Mouse (Mus musculus): ENCODE results near the gene Gm7579. TPM values are rescaled to one million over a fixed set of nuclear protein-coding genes. Genes with fewer than 3 reads are reported as not detected.
"Not testable (repeated sequence)": the region's sequence is repeated elsewhere in the genome, so short reads cannot be mapped to it uniquely, and the experiment has no call there.

Gene Gm7579
- not detected in 2 replicates for polyA plus RNA-seq (2015; fragmentation: Nextera tagmentation; extraction: Ambion mirVana)

GRCm38 (mm10) chr7:142211559-142211958, at the start of gene Gm7579:
Gene Gm7579 (plus strand): TSS chr7:142211859.
- DNase-seq (ENCODE audit: low spot score) (no peak), ATAC-seq (ENCODE audit: low FRiP score, low TSS enrichment) (no peak)
- H3K27ac ChIP-seq (replicated peaks), result no peak within 1 kb of the TSS
- H3K9me3 ChIP-seq (ENCODE audit: control insufficient read depth, low read length), result no peaks in the 10 kb centered on the region
- TF ChIP-seq EP300 (optimal IDR thresholded peaks at IDR 0.05) (no peak), CTCF (IDR thresholded peaks at IDR 0.05; ENCODE audit: low read depth) (no peak)
- no peaks in the 10 kb centered on the region for H3K36me3 ChIP-seq (ENCODE audit: control insufficient read depth, insufficient read depth, low read length)
- H3K9ac ChIP-seq (ENCODE audit: low read length), result no peak within 1 kb of the TSS
- H3K4me2 ChIP-seq (replicated peaks; ENCODE audit: low read depth), result no peak within 1 kb of the TSS
- no peaks in the 10 kb centered on the region for H3K4me1 ChIP-seq (replicated peaks; ENCODE audit: control insufficient read depth, insufficient read depth)
- no peak within 1 kb of the TSS for H3K4me3 ChIP-seq (ENCODE audit: low read depth, low read length)
- 68% methylated on average over 1 of the region's 1 CpGs for WGBS
- no peaks in the 10 kb centered on the region for H3K27me3 ChIP-seq (ENCODE audit: control insufficient read depth, insufficient read depth, low read length)

GRCm38 (mm10) chr7:142165639-142166038, 46.0 kb upstream of the Gm7579 start, which contains the start of gene Gm4553:
Gene Gm4553 (minus strand): TSS chr7:142165739.
- not testable (repeated sequence) for H3K9ac ChIP-seq (ENCODE audit: low read length); H3K4me2 ChIP-seq (replicated peaks; ENCODE audit: low read depth); H3K4me3 ChIP-seq (ENCODE audit: low read depth, low read length); H3K27ac ChIP-seq (replicated peaks); H3K4me1 ChIP-seq (replicated peaks; ENCODE audit: control insufficient read depth, insufficient read depth); H3K9me3 ChIP-seq (ENCODE audit: control insufficient read depth, low read length); ATAC-seq (ENCODE audit: low FRiP score, low TSS enrichment); H3K27me3 ChIP-seq (ENCODE audit: control insufficient read depth, insufficient read depth, low read length); DNase-seq (ENCODE audit: low spot score); H3K36me3 ChIP-seq (ENCODE audit: control insufficient read depth, insufficient read depth, low read length)

- 46% methylated on average over 3 of the region's 3 CpGs for WGBS
- Histone ChIP-seq H3K4me3 (ENCODE audit: low read depth, low read length) (no peak overlapping the region), H3K9ac (ENCODE audit: low read length) (no peak overlapping the region), H3K27me3 (ENCODE audit: control insufficient read depth, insufficient read depth, low read length) (no peaks in the 10 kb centered on the region), H3K4me2 (replicated peaks; ENCODE audit: low read depth) (no peak overlapping the region), H3K27ac (replicated peaks) (no peak overlapping the region), H3K36me3 (ENCODE audit: control insufficient read depth, insufficient read depth, low read length) (no peaks in the 10 kb centered on the region), H3K4me1 (replicated peaks; ENCODE audit: control insufficient read depth, insufficient read depth) (no peaks in the 10 kb centered on the region), H3K9me3 (ENCODE audit: control insufficient read depth, low read length) (no peaks in the 10 kb centered on the region)
- TF ChIP-seq EP300 (optimal IDR thresholded peaks at IDR 0.05) (no peak), CTCF (IDR thresholded peaks at IDR 0.05; ENCODE audit: low read depth) (peak; percentile 79)
- ATAC-seq (ENCODE audit: low FRiP score, low TSS enrichment) (no peak), DNase-seq (ENCODE audit: low spot score) (no peak)
These were observed 41.8 kb upstream of the Gm7579 start for GRCm38 (mm10) chr7:142169836-142170235.

- H3K27me3 ChIP-seq (ENCODE audit: control insufficient read depth, insufficient read depth, low read length); H3K4me1 ChIP-seq (replicated peaks; ENCODE audit: control insufficient read depth, insufficient read depth); H3K4me2 ChIP-seq (replicated peaks; ENCODE audit: low read depth); DNase-seq (ENCODE audit: low spot score); H3K4me3 ChIP-seq (ENCODE audit: low read depth, low read length); H3K27ac ChIP-seq (replicated peaks); H3K36me3 ChIP-seq (ENCODE audit: control insufficient read depth, insufficient read depth, low read length); H3K9me3 ChIP-seq (ENCODE audit: control insufficient read depth, low read length); ATAC-seq (ENCODE audit: low FRiP score, low TSS enrichment); H3K9ac ChIP-seq (ENCODE audit: low read length): not testable (repeated sequence)
These were observed 35.8 kb upstream of the Gm7579 start, which contains the start of gene Krtap5-2 for GRCm38 (mm10) chr7:142175905-142176304. Gene Krtap5-2 (minus strand): TSS chr7:142176005.

GRCm38 (mm10) chr7:142178685-142179084, 33.0 kb upstream of the Gm7579 start:
- Histone ChIP-seq H3K4me3 (ENCODE audit: low read depth, low read length) (no peak overlapping the region), H3K9ac (ENCODE audit: low read length) (no peak overlapping the region), H3K36me3 (ENCODE audit: control insufficient read depth, insufficient read depth, low read length) (no peaks in the 10 kb centered on the region), H3K4me2 (replicated peaks; ENCODE audit: low read depth) (no peak overlapping the region), H3K27me3 (ENCODE audit: control insufficient read depth, insufficient read depth, low read length) (no peaks in the 10 kb centered on the region), H3K4me1 (replicated peaks; ENCODE audit: control insufficient read depth, insufficient read depth) (no peaks in the 10 kb centered on the region), H3K27ac (replicated peaks) (no peak overlapping the region), H3K9me3 (ENCODE audit: control insufficient read depth, low read length) (no peaks in the 10 kb centered on the region)
- no peak for ATAC-seq (ENCODE audit: low FRiP score, low TSS enrichment)
- DNase-seq (ENCODE audit: low spot score), result no peak
- 78% methylated on average over 1 of the region's 1 CpGs for WGBS
- TF ChIP-seq CTCF (IDR thresholded peaks at IDR 0.05; ENCODE audit: low read depth) (no peak), EP300 (optimal IDR thresholded peaks at IDR 0.05) (no peak)

GRCm38 (mm10) chr7:142181021-142181420, 30.6 kb upstream of the Gm7579 start:
- H3K4me1 ChIP-seq (replicated peaks; ENCODE audit: control insufficient read depth, insufficient read depth), result no peaks in the 10 kb centered on the region
- no peak overlapping the region for H3K27ac ChIP-seq (replicated peaks)
- no peak for ATAC-seq (ENCODE audit: low FRiP score, low TSS enrichment)
- no peaks in the 10 kb centered on the region for H3K36me3 ChIP-seq (ENCODE audit: control insufficient read depth, insufficient read depth, low read length)
- no peak overlapping the region for H3K9ac ChIP-seq (ENCODE audit: low read length)
- no peak overlapping the region for H3K4me2 ChIP-seq (replicated peaks; ENCODE audit: low read depth)
- H3K27me3 ChIP-seq (ENCODE audit: control insufficient read depth, insufficient read depth, low read length), result no peaks in the 10 kb centered on the region
- WGBS, result 37% methylated on average over 1 of the region's 1 CpGs
- no peak overlapping the region for H3K4me3 ChIP-seq (ENCODE audit: low read depth, low read length)
- no peaks in the 10 kb centered on the region for H3K9me3 ChIP-seq (ENCODE audit: control insufficient read depth, low read length)
- no peak for DNase-seq (ENCODE audit: low spot score)
- TF ChIP-seq EP300 (optimal IDR thresholded peaks at IDR 0.05) (no peak), CTCF (IDR thresholded peaks at IDR 0.05; ENCODE audit: low read depth) (no peak)
